ENCODE assay signal across 8 mouse cellular contexts in the genomic region with DNA sequence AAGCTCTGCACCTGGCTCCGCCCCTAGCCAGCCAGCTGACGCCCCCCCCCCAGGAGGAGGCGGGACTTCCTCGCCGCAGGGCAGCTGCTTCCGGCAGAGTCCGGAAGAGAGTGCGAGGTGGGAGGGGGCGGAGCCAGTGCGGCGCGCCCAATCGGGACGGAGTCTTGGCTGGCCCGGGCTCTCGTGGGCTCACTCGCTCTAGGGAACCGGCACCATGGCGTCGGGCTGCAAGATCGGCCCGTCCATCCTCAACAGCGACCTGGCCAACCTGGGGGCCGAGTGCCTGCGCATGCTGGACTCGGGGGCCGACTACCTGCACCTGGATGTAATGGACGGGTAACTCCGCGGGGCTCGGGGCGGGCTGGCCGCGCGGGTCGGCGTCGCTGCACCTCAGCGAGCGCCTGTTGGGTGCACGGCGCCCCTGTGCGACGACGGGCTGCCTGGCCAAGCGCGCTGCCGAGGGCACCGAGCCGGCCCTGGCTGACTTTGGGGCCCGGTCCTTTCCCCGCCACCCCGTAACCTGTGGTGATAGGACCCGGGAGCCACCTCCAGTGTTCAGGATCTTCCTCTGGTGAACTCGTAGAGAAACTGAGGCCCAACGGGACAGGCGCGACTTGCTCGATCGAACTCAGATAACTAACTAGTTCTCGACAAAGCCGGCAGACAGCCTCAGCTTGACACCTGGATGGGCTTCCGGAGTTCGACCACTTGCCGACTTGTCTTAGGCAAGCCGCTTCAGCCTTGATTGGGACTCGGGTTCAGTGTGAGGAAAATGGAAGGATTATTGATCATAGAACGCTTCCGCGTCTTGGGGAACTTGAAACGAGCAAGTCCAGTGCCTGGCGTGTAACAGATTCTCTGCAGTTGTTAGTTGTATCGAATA. TPM values are rescaled to one million over a fixed set of nuclear protein-coding genes. Genes with fewer than 3 reads are reported as not detected.
DNase-seq lines count a peak whose midpoint lies in the region; ATAC-seq lines count a peak whose summit lies in the region.

A gene (plus strand): TSS at position 139 of the 883 bp plus-strand sequence.

- H3K27ac ChIP-seq in heart, embryonic 13.5 days (replicated peaks), result peak within 1 kb of the TSS; percentile 80
- peak within 1 kb of the TSS; percentile 79 for H3K27ac ChIP-seq in liver, embryonic 12.5 days
- peak within 1 kb of the TSS; percentile 80 for H3K27ac ChIP-seq in stomach, embryonic 15.5 days

- peak within 1 kb of the TSS; percentile 88 for H3K4me3 ChIP-seq in heart, embryonic 13.5 days
- H3K4me3 ChIP-seq in liver, embryonic 12.5 days, result peak within 1 kb of the TSS; percentile 90
- peak within 1 kb of the TSS; percentile 79 for H3K4me3 ChIP-seq in stomach, embryonic 15.5 days (replicated peaks)

- WGBS in heart, embryonic 13.5 days, result under 1% methylated on average over 72 of the region's 73 CpGs
- 1% methylated on average over 73 of the region's 73 CpGs for WGBS in liver, embryonic 12.5 days (ENCODE audit: insufficient replicate concordance)
- WGBS in stomach, embryonic 15.5 days, result under 1% methylated on average over 73 of the region's 73 CpGs

- peak within 1 kb of the TSS; percentile 92 for H3K9ac ChIP-seq in heart, embryonic 13.5 days
- peak within 1 kb of the TSS; percentile 83 for H3K9ac ChIP-seq in liver, embryonic 12.5 days
- H3K9ac ChIP-seq in stomach, embryonic 15.5 days, result peak within 1 kb of the TSS; percentile 81

- ATAC-seq in erythroid progenitor cell, adult 5-6 weeks (replicated peaks; ENCODE audit: low FRiP score, poor library complexity, severe bottlenecking), result peak; percentile 99
- ATAC-seq in heart, embryonic 13.5 days (ENCODE audit: extremely low read depth, insufficient number of reproducible peaks, low FRiP score, low TSS enrichment), result peak; percentile 99
- ATAC-seq in liver, embryonic 12.5 days, result peak; percentile 99
- ATAC-seq in stomach, embryonic 15.5 days (ENCODE audit: insufficient read depth, low FRiP score, low read depth), result peak; percentile 100

- no peaks in the 10 kb centered on the region for H3K36me3 ChIP-seq in heart, embryonic 13.5 days
- peaks cover 19% of the 10 kb centered on the region; the same call in 1 of the 2 replicates for H3K36me3 ChIP-seq in liver, embryonic 12.5 days
- H3K36me3 ChIP-seq in stomach, embryonic 15.5 days, result no peaks in the 10 kb centered on the region

- H3K4me1 ChIP-seq in heart, embryonic 13.5 days, result peaks cover 22% of the 10 kb centered on the region
- H3K4me1 ChIP-seq in liver, embryonic 12.5 days, result peaks cover 36% of the 10 kb centered on the region
- H3K4me1 ChIP-seq in stomach, embryonic 15.5 days, result peaks cover 4% of the 10 kb centered on the region; the same call in 1 of the 2 replicates

- DNase-seq in CD4-positive helper T cell, adult 2 months (ENCODE audit: low read depth, low spot score), result peak; percentile 95
- peak; percentile 83 for DNase-seq in brain, embryonic 18.5 days (ENCODE audit: low read depth, low spot score)
- peak; percentile 97 for DNase-seq in kidney, postnatal 10 days
- DNase-seq in natural killer cell, adult 2 months (ENCODE audit: low spot score in 2 of 2), result peak; percentile 85 to 90

- H3K4me2 ChIP-seq in heart, embryonic 13.5 days, result peak within 1 kb of the TSS; percentile 71
- peak within 1 kb of the TSS; percentile 75 for H3K4me2 ChIP-seq in liver, embryonic 12.5 days
- H3K4me2 ChIP-seq in stomach, embryonic 15.5 days, result peak within 1 kb of the TSS; percentile 55

- H3K27me3 ChIP-seq in heart, embryonic 13.5 days (replicated peaks), result no peaks in the 10 kb centered on the region
- H3K27me3 ChIP-seq in liver, embryonic 12.5 days (replicated peaks), result no peaks in the 10 kb centered on the region
- no peaks in the 10 kb centered on the region for H3K27me3 ChIP-seq in stomach, embryonic 15.5 days (replicated peaks)

- no peaks in the 10 kb centered on the region for H3K9me3 ChIP-seq in heart, embryonic 13.5 days
- H3K9me3 ChIP-seq in liver, embryonic 12.5 days (replicated peaks), result no peaks in the 10 kb centered on the region
- H3K9me3 ChIP-seq in stomach, embryonic 15.5 days, result no peaks in the 10 kb centered on the region

RNA-seq across cellular contexts. Expression of the gene that starts here (rescaled TPM):
- 24.9 and 31.9 TPM in 2 replicates for total RNA-seq in erythroid progenitor cell, adult 5-6 weeks (2015; ENCODE audit: low replicate concordance)
- total RNA-seq in erythroid progenitor cell, adult 5-6 weeks (2017; ENCODE audit: low replicate concordance), result 34.8 and 39.9 TPM in 2 replicates
- 26.5 and 27.3 TPM in 2 replicates for polyA plus RNA-seq in heart, embryonic 13.5 days (2015; fragmentation: Nextera tagmentation; extraction: Ambion mirVana)
- polyA plus RNA-seq in liver, embryonic 12.5 days (2016; fragmentation: Nextera tagmentation; extraction: Ambion mirVana), result 38.0 and 39.3 TPM in 2 replicates
- polyA plus RNA-seq in stomach, embryonic 15.5 days (2015; fragmentation: Nextera tagmentation; extraction: Ambion mirVana), result 51.5 and 58.4 TPM in 2 replicates

Comparison
In these comparisons a context has a peak if more than half of its experiments do, and no peak if none do; other contexts are left out.
1. Peak in every context shown above with its lines: DNase-seq, ATAC-seq, H3K4me3 ChIP-seq and H3K27ac ChIP-seq.